Mouse (Mus musculus) gastrocnemius, postnatal 4 days (tissue): ENCODE measurements around the gene Cep152. TPM values are rescaled to one million over a fixed set of nuclear protein-coding genes. Genes with fewer than 3 reads are reported as not detected.
A peak's percentile ranks its signal among the peaks of the same experiment; 100 is the strongest.

ENCODE experiments used
- DNase-seq, 2 experiments: peaks; one replicate each; pipeline ENCODE4 v3.0.0; 2021 to 2022; ENCODE audit warnings: low spot score in 2 of 2, mixed read lengths in 2 of 2
- long read RNA-seq, 2 experiments: library from polyadenylated mRNA; stranded (forward); transcript quantifications; one replicate each; pipeline ENCODE4 v2.0.0; 2021
- total RNA-seq, 2 experiments: library from RNA; stranded (reverse); gene quantifications; 2 replicates each; pipeline ENCODE4 v1.2.3; 2021

The Cep152 gene
- total RNA-seq: 1 to 10 TPM; 3.5 to 4.4 TPM
- long read RNA-seq, experiment 1, partial matches to known transcripts: 0 of 3 reads
- long read RNA-seq, experiment 1, other reads (novel, unspliced or antisense): 3 of 3 reads
- long read RNA-seq, experiment 2, partial matches to known transcripts: 1 of 7 reads
- long read RNA-seq, experiment 2, other reads (novel, unspliced or antisense): 6 of 7 reads

DNA sequence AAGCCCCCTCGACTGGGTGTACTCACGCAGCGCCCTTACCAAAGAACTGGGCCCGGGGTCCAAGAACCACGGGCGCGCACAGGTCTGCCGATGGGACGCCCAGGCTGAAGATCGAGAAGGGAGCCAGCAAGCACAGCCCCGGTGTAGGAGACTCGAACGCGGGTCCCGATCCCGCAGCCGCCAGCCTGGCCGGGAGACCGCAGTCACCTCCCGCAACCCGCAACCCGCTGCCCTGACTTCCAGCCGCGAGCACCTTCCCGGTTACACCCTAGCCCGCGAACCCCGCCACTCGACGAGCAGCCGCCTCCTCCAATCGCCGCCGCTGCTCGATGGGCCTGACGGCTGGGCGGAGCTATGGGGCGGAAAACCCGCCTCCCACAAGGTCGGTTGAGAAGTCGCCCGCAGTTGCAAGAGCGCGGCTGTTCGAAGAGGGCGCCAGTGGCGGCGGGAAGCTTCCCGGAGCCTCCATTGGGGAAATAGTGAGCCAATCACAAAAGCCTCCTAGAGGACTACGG lies at the start of gene Cep152:
Cep152 (minus strand) TSS at position 277 of the 515 bp plus-strand sequence.
- DNase-seq: peak; percentile 90 to 97

- peak; percentile 65 to 82 for DNase-seq
These were observed 48.2 kb upstream of the Cep152 start, which contains the start of gene Eid1 for GRCm38 (mm10) chr2:125672957-125673631. Eid1 (plus strand) TSS chr2:125673095.

DNA sequence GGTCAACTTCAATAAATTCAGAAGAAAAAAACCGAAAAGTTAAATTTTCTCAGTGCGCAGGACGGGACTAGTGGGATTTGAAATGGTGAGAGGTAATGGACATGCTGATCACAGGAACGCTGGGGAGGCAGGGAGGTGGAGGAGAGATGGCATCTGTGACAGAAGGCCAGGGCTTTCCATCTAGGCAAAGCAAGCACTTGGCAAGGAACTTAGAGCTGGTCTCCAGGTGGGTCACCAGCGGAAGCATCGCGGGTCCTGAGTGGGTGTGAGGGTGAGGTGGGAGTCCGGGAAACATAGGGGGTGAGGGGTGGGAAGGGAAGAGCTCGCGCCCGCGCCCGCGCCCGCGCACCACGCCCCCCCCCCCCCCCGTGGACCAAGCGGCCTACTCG lies 47.6 kb upstream of the Cep152 start:
- peak in 1 of 2 experiments; percentile 19 for DNase-seq

DNA sequence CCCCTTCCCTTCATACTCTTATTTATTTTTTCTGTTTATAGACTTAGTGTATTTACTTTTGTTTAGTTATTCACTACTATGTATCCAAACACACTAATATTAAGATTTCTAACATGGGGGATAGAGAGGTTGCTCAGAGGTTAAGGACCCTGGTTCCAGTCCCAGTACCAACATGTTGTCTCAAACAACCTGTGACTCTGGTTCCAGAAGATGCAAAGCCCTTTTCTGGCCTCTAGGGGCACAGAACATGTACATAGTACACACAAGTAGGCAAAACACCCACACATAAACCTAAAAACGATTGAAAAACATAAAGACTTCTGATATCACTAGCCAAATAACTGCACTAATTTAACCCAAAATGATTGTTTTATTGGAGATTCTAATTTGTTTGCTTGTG lies 45.9 kb upstream of the Cep152 start:
- DNase-seq: no peak

- DNase-seq: no peak
These were observed 42.8 kb upstream of the Cep152 start for GRCm38 (mm10) chr2:125667721-125668120.

- no peak for DNase-seq
These were observed 42.3 kb upstream of the Cep152 start for GRCm38 (mm10) chr2:125667184-125667583.

DNA sequence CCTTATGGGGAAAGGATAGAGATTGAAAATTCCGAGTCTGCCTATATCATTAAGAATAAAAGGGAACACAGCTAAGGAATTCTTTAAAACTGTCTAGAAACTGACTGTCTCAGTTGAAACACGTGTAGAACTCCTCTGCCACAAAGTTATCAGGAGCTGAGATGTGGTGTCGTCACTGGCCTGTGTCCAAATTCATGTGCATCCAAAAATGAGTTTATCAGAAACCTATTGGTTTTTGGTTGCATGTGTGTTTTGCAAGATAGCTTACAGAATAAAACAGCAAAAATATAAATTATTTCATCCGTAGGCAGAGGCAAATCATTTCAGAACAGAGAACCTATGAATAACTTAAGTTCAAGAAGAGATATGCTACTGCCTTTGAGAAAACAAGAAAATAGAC lies 41.8 kb upstream of the Cep152 start:
- DNase-seq: no peak

- DNase-seq: no peak
These were observed 41.0 kb upstream of the Cep152 start for GRCm38 (mm10) chr2:125665909-125666308.

DNA sequence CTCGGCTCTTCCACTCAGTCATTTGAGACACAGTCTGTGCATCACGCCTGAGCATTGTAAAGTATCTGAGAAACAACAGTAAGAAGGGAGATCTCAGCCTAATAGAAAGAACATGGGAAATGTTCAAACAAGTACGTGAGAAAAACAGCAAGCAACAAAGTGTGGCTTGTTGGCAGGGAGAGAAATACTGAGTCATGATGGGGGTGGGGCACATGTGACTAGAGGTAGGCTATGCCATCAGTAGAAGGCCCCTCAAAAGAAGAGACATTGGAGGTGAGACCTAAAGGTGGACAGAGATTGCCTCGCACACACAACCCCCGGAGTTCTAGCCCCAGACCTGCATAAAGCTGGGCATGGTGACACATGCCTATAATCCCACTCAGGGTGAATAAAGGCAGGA lies 40.3 kb upstream of the Cep152 start:
- no peak for DNase-seq

- no peak for DNase-seq
These were observed 37.6 kb upstream of the Cep152 start for GRCm38 (mm10) chr2:125662517-125662916.

DNA sequence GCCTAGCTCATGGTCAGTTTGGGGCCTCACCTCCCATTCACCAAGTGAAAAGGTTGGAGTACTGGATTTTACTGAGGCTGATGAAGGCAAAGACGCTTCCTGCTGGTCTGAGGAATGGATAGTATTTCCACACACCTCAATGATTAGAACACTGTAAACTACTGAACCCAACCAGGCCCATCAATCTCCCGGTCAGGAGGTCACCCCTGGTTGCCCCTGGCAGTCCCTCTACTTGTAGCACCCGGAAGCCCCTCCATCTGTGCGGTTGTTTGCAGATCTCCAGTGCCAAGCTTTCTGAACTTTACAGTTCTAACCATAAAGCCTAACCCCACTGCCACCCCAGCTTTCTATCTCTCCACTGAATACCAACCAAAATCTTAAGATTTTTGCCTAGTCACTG lies 36.2 kb upstream of the Cep152 start:
- DNase-seq: no peak

DNA sequence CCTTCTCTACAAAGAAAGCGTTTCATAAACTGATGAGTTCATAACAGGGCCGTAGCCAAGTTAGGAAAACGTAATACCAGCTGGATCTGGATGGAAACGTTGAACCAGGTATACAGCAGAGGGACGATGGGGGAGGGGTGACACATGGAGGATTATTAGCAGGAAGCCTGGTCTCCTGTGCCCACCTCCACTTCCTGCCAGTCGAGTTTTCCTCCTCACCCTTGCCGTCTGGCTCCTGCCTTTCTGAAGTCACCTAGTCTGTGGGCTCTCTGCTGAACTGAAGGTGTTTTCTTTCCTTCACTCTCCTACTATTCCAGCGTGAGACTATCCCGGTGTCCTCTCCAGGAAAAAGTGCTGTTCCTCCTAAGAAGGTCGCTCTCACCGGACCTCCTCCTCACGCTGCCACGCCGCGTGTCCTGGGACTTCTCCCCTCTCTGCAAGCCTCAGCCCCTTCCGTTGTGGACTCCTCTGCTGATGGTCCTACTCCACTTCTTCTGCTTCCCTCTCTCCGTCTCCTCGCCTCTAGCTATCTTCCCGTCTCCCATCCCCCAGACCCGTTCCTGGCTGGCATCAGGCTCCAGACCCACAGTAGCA lies 35.7 kb upstream of the Cep152 start:
- DNase-seq: no peak

DNA sequence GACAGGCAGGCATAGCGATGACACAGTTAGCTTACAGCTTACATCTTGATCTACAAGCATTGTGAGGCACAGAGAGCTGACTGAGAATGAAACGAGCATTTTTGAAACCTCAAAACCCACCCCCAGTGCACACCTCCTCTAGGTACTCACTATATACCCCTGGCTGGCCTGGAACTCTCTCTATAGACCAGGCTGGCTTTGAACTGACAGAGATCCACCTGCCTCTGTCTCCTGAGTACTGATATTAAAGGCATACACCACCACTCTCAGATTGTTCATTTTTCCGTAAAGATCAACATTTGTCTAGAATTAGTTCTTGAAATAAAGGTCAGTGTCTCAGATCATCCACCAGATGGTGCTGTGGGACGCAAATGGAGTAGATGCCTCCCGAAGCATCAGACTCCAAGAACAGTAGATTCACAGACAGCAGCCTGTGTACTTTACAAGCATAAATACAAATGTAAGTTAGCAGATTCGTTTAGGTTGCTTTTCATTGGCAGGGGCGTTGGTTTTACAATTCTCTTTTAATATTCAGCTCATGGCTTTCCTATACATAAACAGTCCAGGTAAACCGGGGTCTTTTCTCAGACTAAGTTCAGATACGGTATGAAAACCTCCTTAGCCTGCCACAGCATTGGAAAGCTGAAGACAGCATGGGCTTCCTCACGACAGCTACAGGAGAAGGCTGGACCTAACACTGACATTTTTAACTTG lies 35.1 kb upstream of the Cep152 start:
- peak in 1 of 2 experiments; percentile 71 for DNase-seq

- no peak for DNase-seq
These were observed 30.5 kb upstream of the Cep152 start for GRCm38 (mm10) chr2:125655391-125655790.

GRCm38 (mm10) chr2:125653286-125653685 lies 28.4 kb upstream of the Cep152 start:
- no peak for DNase-seq

DNA sequence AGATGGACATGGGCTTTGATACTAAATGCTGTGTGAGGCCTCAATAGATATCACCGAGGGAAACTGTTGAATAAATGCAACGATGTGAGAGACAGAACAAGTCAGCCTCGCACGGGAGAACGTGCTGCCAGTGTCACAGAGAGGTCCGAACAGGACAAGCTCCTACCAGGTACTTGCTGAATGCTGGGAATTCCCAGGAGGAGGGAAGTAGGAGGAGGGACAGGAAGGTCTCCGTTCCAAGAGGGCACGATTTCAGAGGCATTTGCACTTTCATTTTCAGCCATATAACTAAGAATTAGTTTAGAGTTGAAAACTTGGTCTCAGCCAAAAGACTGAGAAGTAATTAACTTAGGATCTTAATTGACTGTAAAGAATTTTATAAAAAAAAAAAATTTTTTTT lies 26.6 kb upstream of the Cep152 start:
- no peak for DNase-seq

GRCm38 (mm10) chr2:125650742-125651352 lies 25.9 kb upstream of the Cep152 start:
- DNase-seq: no peak

GRCm38 (mm10) chr2:125650038-125650437 lies 25.1 kb upstream of the Cep152 start:
- DNase-seq: no peak

- no peak for DNase-seq
These were observed 20.0 kb upstream of the Cep152 start for GRCm38 (mm10) chr2:125644912-125645311.

GRCm38 (mm10) chr2:125637331-125637730 lies 12.4 kb upstream of the Cep152 start:
- DNase-seq: no peak

- DNase-seq: no peak
These were observed 5.1 kb upstream of the Cep152 start for GRCm38 (mm10) chr2:125630010-125630409.
